Mouse (Mus musculus) lung, postnatal 0 days (tissue): ENCODE data around the gene Med12. TPM values are rescaled to one million over a fixed set of nuclear protein-coding genes. Genes with fewer than 3 reads are reported as not detected.
A peak's percentile ranks its signal among the peaks of the same experiment; 100 is the strongest.

Experiments
- ATAC-seq: fragments of 200-750 bp; cut with Nextera tagmentation; 2 replicates; pipeline ENCODE4 v1.8.0; 2017; ENCODE audit warnings: moderate library complexity
- DNase-seq: peaks from one replicate; pipeline ENCODE4 v3.0.0-alpha.2; 2016; ENCODE audit warnings: low spot score
- H3K27ac ChIP-seq: fragments of 300-500 bp; sonication (generic); 2 replicates; pipeline ENCODE4 v1.5.1; 2014; ENCODE audit warnings: antibody characterized with exemption, mild to moderate bottlenecking, low read length, mixed read lengths
- H3K27me3 ChIP-seq: fragments of 300-500 bp; sonication (generic); replicated peaks from 2 replicates; pipeline ENCODE4 v1.6.1; 2014; ENCODE audit warnings: low read length, mixed read lengths; ENCODE audit not compliant: insufficient read depth
- H3K36me3 ChIP-seq: fragments of 300-500 bp; sonication (generic); 2 replicates; pipeline ENCODE4 v1.6.1; 2014; ENCODE audit warnings: low read length, mixed read lengths; ENCODE audit not compliant: insufficient read depth
- H3K4me1 ChIP-seq: fragments of 300-500 bp; sonication (generic); 2 replicates; pipeline ENCODE4 v1.6.1; 2014; ENCODE audit warnings: antibody characterized with exemption, low read depth, low read length, mixed read lengths; ENCODE audit not compliant: insufficient read depth
- H3K4me2 ChIP-seq: fragments of 300-500 bp; sonication (generic); replicated peaks from 2 replicates; pipeline ENCODE4 v1.6.1; 2014; ENCODE audit warnings: low read depth, mild to moderate bottlenecking, low read length, moderate library complexity, mixed read lengths
- H3K4me3 ChIP-seq: fragments of 300-500 bp; sonication (generic); 2 replicates; pipeline ENCODE4 v1.5.1; 2014; ENCODE audit warnings: low read depth, low read length
- H3K9ac ChIP-seq: fragments of 300-500 bp; sonication (generic); replicated peaks from 2 replicates; pipeline ENCODE4 v1.6.1; 2014; ENCODE audit warnings: low read depth, mild to moderate bottlenecking
- H3K9me3 ChIP-seq: fragments of 300-500 bp; sonication (generic); 2 replicates; pipeline ENCODE4 v1.6.1; 2016; ENCODE audit warnings: low read length, mixed read lengths
- CTCF ChIP-seq: IDR thresholded peaks from 2 replicates; pipeline ENCODE4 v1.5.1; 2016; ENCODE audit warnings: antibody characterized with exemption, mild to moderate bottlenecking
- EP300 ChIP-seq: IDR thresholded peaks from 2 replicates; pipeline ENCODE4 v1.6.1; 2016; ENCODE audit warnings: antibody characterized with exemption, mild to moderate bottlenecking, control low read depth
- WGBS: fragments of 180-500 bp; shearing (Covaris S2); extraction: QIAGEN DNeasy Blood & Tissue Kit; methylation state at CpG from one replicate; pipeline ENCODE4 v1.1.7; 2014; 5-methylcytosine and 5-hydroxymethylcytosine counted together
- polyA plus RNA-seq: library from polyadenylated mRNA; unstranded; fragments of >200 nt; fragmentation: Nextera tagmentation; extraction: Ambion mirVana; gene quantifications from 2 replicates; pipeline ENCODE4 v1.2.1, GENCODE M21; 2015

The Med12 gene
- polyA plus RNA-seq: 19.8 and 20.6 TPM in 2 replicates

DNA sequence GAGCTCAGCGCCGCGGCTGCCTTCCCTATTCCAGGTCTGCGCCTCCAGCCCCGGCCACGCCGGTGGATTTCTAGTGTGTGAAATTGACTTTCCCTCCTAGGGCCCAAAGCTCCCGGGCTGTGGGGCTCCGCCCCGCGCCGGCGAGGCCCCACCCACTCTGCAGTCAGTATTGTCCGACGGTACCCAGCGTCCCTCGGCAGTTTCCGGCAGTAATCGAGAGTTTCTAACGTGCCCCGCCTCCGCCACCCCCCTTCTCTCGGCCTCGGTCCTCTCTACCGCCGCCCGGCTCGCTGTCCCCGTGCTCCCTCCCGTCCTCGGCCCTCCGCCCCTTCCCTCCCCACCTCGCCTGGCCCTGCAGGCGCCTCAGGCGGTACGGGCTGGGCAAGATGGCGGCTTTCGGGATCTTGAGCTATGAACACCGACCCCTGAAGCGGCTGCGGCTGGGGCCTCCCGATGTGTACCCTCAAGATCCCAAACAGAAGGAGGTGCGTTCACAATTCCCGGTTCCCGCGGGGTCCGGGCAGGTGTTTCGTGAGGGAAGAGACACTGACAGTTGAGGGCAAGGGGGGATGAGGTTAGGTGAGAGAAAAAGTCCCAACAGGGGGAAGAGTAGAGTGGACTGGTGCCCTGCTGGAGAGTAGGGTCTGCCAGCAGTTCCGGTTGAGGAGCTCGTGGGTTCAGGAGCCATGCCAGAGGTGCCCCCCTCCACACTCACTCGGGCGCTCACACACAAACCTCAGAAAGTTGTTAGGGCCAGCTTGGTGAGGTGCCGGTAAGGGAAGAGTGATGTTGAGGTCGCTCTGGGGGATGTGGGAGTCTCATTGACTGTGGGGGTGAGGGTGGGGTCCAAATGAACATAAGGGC, at the start of gene Med12:
Gene Med12 (plus strand): TSS at position 156 of the 864 bp plus-strand sequence.
- Histone ChIP-seq H3K4me1 (no peaks in the 10 kb centered on the region), H3K4me3 (peak within 1 kb of the TSS; percentile 58), H3K4me2 (peak within 1 kb of the TSS; percentile 55), H3K27me3 (no peaks in the 10 kb centered on the region), H3K9me3 (no peaks in the 10 kb centered on the region), H3K27ac (peak within 1 kb of the TSS; percentile 43; the same call in 1 of the 2 replicates), H3K36me3 (peaks cover 6% of the 10 kb centered on the region; the same call in 1 of the 2 replicates), H3K9ac (peak within 1 kb of the TSS; percentile 62)
- peak; percentile 95 for DNase-seq
- peak; percentile 99 for ATAC-seq
- 12% methylated on average over 39 of the region's 54 CpGs for WGBS
- TF ChIP-seq EP300 (no peak), CTCF (peak; percentile 11; the same call in 1 of the 2 replicates)

DNA sequence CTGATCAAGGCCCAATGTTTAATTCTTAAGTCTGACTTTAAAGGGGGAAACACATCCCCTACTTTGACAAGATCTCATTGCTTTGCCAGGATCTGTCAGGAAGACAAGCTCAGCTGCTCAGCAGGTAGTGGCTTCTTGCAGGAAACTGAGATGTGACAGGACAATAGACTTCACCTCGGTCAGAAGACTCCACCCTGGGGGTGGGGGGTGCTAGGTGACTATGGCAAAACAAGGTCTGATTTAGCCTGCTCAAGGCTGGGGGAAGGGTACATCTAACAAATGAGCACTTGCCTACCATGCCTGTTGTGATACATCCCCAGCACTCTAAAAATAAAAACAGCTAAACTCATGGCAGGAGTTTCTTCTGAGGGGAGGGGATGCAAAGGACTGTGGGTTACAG, 28.8 kb upstream of the Med12 start:
- Histone ChIP-seq H3K4me2 (no peak overlapping the region), H3K9ac (no peak overlapping the region), H3K4me1 (no peaks in the 10 kb centered on the region), H3K4me3 (no peak overlapping the region), H3K27me3 (no peaks in the 10 kb centered on the region), H3K9me3 (no peaks in the 10 kb centered on the region), H3K36me3 (no peaks in the 10 kb centered on the region), H3K27ac (no peak overlapping the region)
- TF ChIP-seq CTCF (no peak), EP300 (no peak)
- DNase-seq (no peak), ATAC-seq (no peak)
- WGBS: 9% methylated on average over 1 of the region's 1 CpGs

DNA sequence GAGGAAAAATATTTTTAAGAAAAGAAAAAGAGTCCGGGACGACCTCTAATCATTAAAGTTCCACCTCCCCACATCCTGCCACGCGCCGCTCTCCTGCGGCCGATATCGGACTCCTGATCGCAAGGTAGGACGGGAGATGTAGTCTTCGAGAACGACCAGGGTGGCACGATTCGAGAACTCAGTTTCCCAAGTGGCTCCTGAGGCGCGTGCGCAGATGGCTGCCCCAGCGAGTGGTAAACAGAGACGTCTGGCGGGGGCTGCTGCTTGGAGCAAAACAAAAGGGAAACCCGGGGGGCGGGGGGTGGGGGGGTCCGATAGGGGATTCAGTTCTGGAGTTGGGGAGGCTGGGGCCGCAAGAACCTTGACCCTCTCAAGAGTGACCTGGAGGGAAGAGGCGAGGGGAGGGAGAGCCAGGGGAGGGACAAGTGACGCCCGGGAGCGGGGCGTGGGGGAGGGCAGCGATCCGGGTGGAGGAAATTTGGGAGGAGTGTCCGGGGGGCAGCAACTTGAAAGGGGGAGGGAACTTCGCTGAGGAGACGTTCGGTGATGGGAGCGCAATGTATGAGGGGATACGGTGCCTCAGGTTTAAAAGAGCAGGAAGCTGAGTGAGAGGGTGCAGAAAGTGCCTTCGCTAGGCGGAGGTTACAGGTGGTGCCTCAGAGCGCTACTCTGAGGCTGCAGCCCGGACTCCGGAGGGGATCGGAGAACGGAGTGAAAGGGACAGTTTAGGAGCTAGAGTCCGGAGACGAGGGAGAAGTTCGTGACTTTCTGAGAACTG, 19.7 kb upstream of the Med12 start, which contains the start of gene Foxo4:
Gene Foxo4 (plus strand): TSS at position 577 of the 778 bp plus-strand sequence.
- TF ChIP-seq EP300: no peak
- no peak for TF ChIP-seq CTCF
- H3K4me2 ChIP-seq: peak within 1 kb of the TSS; percentile 79
- H3K9me3 ChIP-seq: no peaks in the 10 kb centered on the region
- peak within 1 kb of the TSS; percentile 72 for H3K27ac ChIP-seq
- peak within 1 kb of the TSS; percentile 26; the same call in 1 of the 2 replicates for H3K9ac ChIP-seq
- H3K27me3 ChIP-seq: no peaks in the 10 kb centered on the region
- WGBS: 18% methylated on average over 41 of the region's 47 CpGs
- H3K4me1 ChIP-seq: no peaks in the 10 kb centered on the region
- DNase-seq: peak; percentile 94
- ATAC-seq: peak; percentile 95
- peak within 1 kb of the TSS; percentile 53 for H3K4me3 ChIP-seq
- H3K36me3 ChIP-seq: no peaks in the 10 kb centered on the region

DNA sequence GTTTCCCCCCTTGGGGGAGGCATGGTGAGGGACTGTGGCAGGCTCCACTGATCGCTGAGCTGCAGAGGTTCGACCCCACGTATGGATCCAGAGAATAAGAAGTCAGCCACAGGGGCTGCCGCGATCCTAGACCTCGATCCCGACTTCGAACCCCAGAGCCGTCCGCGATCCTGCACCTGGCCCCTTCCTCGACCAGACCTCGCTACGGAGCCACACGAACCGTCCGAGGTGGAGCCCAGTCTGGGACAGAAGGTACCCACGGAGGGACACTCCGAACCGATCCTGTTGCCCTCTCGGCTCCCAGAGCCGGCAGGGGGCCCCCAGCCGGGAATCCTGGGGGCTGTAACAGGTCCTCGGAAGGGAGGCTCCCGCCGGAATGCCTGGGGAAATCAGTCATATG, 19.1 kb upstream of the Med12 start:
- no peak overlapping the region for H3K27ac ChIP-seq
- no peaks in the 10 kb centered on the region for H3K36me3 ChIP-seq
- peak overlapping the region; percentile 79 for H3K4me2 ChIP-seq
- 17% methylated on average over 22 of the region's 26 CpGs for WGBS
- peak; percentile 8; the same call in 1 of the 2 replicates for ATAC-seq
- peak overlapping the region; percentile 53 for H3K4me3 ChIP-seq
- TF ChIP-seq CTCF (no peak), EP300 (no peak)
- no peaks in the 10 kb centered on the region for H3K4me1 ChIP-seq
- no peaks in the 10 kb centered on the region for H3K27me3 ChIP-seq
- H3K9ac ChIP-seq: peak overlapping the region; percentile 26; the same call in 1 of the 2 replicates
- no peaks in the 10 kb centered on the region for H3K9me3 ChIP-seq
- no peak for DNase-seq

DNA sequence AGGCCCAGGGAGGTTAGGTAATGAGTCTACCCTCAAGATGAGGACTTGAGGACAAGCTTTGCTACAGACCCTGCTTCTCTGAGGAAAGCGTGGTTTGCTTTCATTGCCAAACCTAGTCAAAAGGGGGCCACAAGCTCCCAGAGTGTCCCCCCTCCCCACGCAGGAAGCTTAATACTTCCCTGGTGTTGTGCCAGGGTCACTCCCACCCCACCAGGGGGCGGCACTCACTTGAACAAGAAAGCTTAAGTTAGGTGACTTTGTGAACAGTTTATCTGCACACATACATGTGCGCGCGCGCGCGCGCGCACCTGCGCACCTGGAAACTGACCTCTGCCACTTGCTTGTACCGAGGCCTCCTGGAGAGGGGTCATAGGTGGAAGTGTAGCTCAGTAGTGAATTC, 17.2 kb upstream of the Med12 start:
- TF ChIP-seq CTCF (peak; percentile 45), EP300 (no peak)
- Histone ChIP-seq H3K9me3 (no peaks in the 10 kb centered on the region), H3K4me2 (no peak overlapping the region), H3K9ac (no peak overlapping the region), H3K27ac (no peak overlapping the region), H3K27me3 (no peaks in the 10 kb centered on the region), H3K4me3 (no peak overlapping the region), H3K36me3 (no peaks in the 10 kb centered on the region), H3K4me1 (no peaks in the 10 kb centered on the region)
- DNase-seq (no peak), ATAC-seq (no peak)
- 83% methylated on average over 13 of the region's 13 CpGs for WGBS
